Mouse (Mus musculus) kidney, adult 2 months (tissue): Measurements from ENCODE around the gene Stra8.

ENCODE experiments used
- CTCF ChIP-seq: fragments of 200-500 bp; conservative IDR thresholded peaks from 2 replicates; pipeline ENCODE4 v1.5.1; 2011; ENCODE audit warnings: low read depth, mild to moderate bottlenecking, control low read depth, low read length, moderate library complexity, mixed read lengths; ENCODE audit not compliant: insufficient read depth, insufficient read length
- POLR2A ChIP-seq: fragments of 200-500 bp; IDR thresholded peaks from one replicate; pipeline ENCODE4 v1.6.1; 2011; ENCODE audit warnings: low read depth, low read length, control low read depth

DNA sequence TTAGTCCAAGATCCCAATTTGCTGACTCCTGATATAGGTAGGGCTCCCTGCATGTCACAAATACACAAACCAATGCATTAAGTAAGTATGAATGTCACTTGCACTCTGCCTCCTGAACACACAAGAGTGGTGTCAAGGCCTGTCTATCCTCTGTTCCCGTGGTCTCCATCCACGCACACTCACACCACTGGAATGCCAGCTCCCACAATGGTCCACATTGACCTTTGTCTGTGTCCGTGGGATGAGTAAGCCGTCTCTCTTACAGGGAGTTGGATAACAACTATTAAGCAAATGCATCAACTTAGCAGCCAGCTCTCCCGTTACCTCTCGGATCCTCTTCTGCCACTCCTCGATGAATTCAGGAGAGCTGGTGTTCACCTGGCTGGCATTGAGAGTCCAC is 39.2 kb downstream of the Stra8 start:
- TF ChIP-seq CTCF (no peak), POLR2A (no peak)
